Mouse (Mus musculus): ENCODE data around the gene Cacnb3. TPM values are rescaled to one million over a fixed set of nuclear protein-coding genes. Genes with fewer than 3 reads are reported as not detected.

Cacnb3 gene
- polyA plus RNA-seq, 1 experiment from 2014 or later, result 36.6 TPM

DNA sequence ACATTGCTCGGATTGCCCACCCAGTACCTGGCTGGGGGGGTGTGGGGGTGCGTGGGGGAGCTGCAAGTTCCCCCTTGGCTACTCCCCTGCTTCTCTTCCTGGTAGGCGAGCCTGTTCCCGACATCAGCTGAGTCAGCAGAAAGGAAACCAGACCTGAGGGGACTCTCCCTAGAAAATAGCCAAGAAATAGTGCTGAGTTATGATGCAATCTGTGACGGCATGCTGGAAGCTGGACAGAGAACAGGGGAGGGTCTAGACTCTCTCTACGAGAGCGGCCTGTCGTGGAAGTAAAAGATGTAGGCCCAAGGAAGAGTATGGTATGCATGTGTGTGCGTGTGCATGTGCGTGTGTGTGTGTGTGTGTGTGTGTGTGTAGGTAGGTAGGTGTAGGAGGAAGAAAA is 52.5 kb downstream of the Cacnb3 start:
- no peak overlapping the region for H3K9ac ChIP-seq
- peaks cover 36% of the 10 kb centered on the region for H3K27me3 ChIP-seq
- H3K4me3 ChIP-seq (replicated peaks), result no peak overlapping the region
- H3K27ac ChIP-seq, result no peak overlapping the region
- 0 out of 2 replicates have a peak, but pooled peaks cover 2% of the 10 kb centered on the region for H3K4me1 ChIP-seq
- 50% methylated on average over 10 of the region's 10 CpGs for WGBS
- no peak overlapping the region for H3K4me2 ChIP-seq
- H3K36me3 ChIP-seq, result no peaks in the 10 kb centered on the region
- H3K9me3 ChIP-seq (replicated peaks), result no peaks in the 10 kb centered on the region
- no peak for ATAC-seq (replicated peaks; ENCODE audit: low FRiP score)

DNA sequence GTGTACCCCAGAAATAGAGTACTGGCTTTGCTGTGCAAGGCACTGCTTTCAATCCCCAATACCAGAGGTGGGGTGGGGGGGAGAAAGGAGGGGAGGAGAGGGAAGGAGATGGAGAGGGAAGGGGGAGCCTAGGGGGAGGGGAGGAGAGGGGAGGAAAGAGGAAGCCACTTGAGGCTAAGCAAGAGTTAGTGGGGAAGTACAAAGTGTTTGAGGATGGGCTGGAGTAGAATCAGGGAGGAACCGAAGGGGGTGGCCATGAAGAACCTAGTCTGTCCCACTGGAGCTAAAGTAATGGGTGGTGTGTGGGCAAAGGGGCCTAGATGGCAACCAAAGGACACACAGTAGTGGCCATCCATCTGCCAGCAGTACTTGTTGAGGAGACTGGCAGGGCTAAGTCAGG is 53.1 kb downstream of the Cacnb3 start:
- Histone ChIP-seq H3K36me3 (no peaks in the 10 kb centered on the region), H3K4me3 (replicated peaks) (no peak overlapping the region), H3K27me3 (peaks cover 33% of the 10 kb centered on the region), H3K4me1 (0 out of 2 replicates have a peak, but pooled peaks cover 2% of the 10 kb centered on the region), H3K27ac (no peak overlapping the region), H3K9ac (no peak overlapping the region), H3K9me3 (replicated peaks) (no peaks in the 10 kb centered on the region), H3K4me2 (no peak overlapping the region)
- ATAC-seq (replicated peaks; ENCODE audit: low FRiP score), result no peak
- WGBS, result 95% methylated on average over 1 of the region's 1 CpGs

DNA sequence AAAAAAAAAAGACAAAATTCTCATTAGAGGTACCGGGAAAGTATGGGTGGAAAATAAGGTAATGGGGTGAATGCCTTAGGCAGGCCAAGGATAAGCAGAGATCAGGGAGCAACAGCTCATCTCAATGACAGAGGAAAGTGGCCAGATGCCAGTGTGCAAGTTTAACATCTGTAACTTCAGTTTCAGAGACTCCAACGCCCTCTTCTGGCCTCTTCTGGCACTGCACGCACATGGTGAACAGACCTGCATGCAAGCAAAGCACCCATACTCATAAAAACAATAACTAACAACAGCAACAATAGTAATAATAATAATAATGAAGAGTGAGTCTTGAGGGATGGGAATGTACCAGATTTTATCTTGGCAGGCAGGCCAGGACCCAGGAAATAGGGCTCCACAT is 55.3 kb downstream of the Cacnb3 start:
- H3K9ac ChIP-seq, result no peak overlapping the region
- no peaks in the 10 kb centered on the region for H3K9me3 ChIP-seq (replicated peaks)
- peaks cover 21% of the 10 kb centered on the region for H3K27me3 ChIP-seq
- no peak overlapping the region for H3K4me3 ChIP-seq (replicated peaks)
- H3K4me1 ChIP-seq, result peaks cover 2% of the 10 kb centered on the region; the same call in 1 of the 2 replicates
- no peaks in the 10 kb centered on the region for H3K36me3 ChIP-seq
- no peak overlapping the region for H3K27ac ChIP-seq
- H3K4me2 ChIP-seq, result no peak overlapping the region
- ATAC-seq (replicated peaks; ENCODE audit: low FRiP score), result no peak
- WGBS, result 67% methylated on average over 3 of the region's 3 CpGs

DNA sequence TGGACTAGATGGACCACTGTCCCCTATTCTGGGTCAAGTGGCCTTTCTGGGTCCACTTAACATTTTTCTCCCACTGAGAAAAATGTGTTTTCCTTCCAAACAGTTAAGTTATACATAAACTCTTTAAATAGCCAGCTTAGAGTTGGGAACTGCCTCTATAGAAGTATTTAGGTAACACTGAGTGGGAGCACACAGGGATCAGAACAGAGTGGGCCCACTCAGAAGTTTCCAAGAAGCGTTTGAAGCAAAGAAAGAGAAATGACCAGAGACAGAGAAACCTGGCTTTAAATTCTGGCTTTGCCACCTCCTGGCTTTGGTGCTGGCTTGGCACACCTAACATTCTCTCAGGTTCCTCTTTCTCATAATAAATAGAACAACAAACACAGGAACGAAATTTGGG is 59.0 kb downstream of the Cacnb3 start:
- no peak overlapping the region for H3K4me3 ChIP-seq (replicated peaks)
- H3K9me3 ChIP-seq (replicated peaks), result no peaks in the 10 kb centered on the region
- H3K36me3 ChIP-seq, result no peaks in the 10 kb centered on the region
- no peak overlapping the region for H3K4me2 ChIP-seq
- no peak overlapping the region for H3K9ac ChIP-seq
- H3K27ac ChIP-seq, result no peak overlapping the region
- peaks cover 13% of the 10 kb centered on the region for H3K4me1 ChIP-seq
- 90% methylated on average over 2 of the region's 2 CpGs for WGBS
- no peak for ATAC-seq (replicated peaks; ENCODE audit: low FRiP score)
- peaks cover 8% of the 10 kb centered on the region; the same call in 1 of the 2 replicates for H3K27me3 ChIP-seq

DNA sequence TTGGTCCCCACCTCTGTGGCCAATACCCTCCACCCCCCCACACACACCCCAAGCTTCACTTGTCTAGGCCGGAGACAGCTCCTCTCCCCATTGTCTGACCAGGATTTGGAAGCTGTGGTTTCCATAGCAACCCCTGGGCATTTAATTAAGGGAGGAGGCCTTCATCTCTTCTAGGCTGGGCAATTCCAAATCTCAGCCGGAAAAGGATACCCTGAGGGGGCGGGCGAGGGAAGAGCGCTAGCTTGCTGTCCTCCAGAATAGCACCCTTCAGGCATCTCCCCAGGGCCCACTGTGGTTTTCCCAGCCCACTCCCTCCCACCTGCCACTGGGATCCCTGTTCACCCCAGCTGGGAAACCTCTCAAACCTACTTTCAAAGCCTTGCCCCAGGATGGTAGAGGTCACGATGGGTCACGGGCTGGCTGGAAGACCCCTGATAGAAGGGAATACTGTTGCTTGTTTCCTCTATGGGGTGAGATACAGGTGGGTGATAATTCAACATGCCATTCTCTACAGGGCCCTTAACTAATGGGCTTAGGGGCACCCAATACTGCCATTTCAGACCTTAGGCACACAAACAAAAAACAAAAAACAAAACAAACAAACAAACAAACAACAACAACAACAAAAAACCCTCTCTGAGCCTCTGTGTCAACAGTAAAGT is 61.0 kb downstream of the Cacnb3 start:
- Histone ChIP-seq H3K27ac (peak overlapping the region; percentile 52), H3K4me1 (peaks cover 17% of the 10 kb centered on the region), H3K27me3 (peaks cover 8% of the 10 kb centered on the region; the same call in 1 of the 2 replicates), H3K9ac (no peak overlapping the region), H3K9me3 (replicated peaks) (no peaks in the 10 kb centered on the region), H3K36me3 (no peaks in the 10 kb centered on the region), H3K4me3 (replicated peaks) (no peak overlapping the region), H3K4me2 (no peak overlapping the region)
- WGBS, result 34% methylated on average over 7 of the region's 7 CpGs
- no peak for ATAC-seq (replicated peaks; ENCODE audit: low FRiP score)

DNA sequence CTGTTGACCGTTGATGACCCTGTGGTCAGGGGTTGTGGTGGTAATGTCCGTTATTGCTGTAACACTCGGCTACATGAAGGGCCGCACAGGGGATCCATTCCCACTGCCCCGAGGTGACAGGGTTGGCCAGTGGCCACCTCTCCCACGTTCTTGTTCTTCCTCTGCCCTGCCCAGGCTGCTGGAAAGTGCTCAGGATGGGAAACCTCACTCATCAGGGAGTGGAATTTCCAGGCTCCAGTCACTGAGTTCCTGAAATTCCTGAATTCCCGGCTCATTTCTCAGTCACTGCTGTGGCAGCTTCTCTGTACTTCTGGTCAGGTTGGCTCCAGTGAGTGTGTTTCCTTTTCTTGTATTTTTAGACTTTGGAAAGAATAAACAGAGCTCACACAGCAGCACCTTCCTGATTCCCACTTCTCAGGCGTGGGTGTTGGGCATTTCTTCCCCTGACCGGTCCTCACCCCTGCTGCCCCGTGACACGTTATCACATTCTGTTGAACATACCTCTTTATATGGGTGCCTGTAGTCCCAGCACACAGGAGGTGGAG is 61.6 kb downstream of the Cacnb3 start:
- peaks cover 8% of the 10 kb centered on the region; the same call in 1 of the 2 replicates for H3K27me3 ChIP-seq
- H3K9me3 ChIP-seq (replicated peaks), result no peaks in the 10 kb centered on the region
- H3K27ac ChIP-seq, result peak overlapping the region; percentile 52
- H3K4me1 ChIP-seq, result peaks cover 17% of the 10 kb centered on the region
- H3K4me2 ChIP-seq, result no peak overlapping the region
- ATAC-seq (replicated peaks; ENCODE audit: low FRiP score), result 0 out of 2 replicates have a peak, but pooled peaks have one; percentile 41
- H3K36me3 ChIP-seq, result no peaks in the 10 kb centered on the region
- WGBS, result 28% methylated on average over 11 of the region's 11 CpGs
- no peak overlapping the region for H3K4me3 ChIP-seq (replicated peaks)
- no peak overlapping the region for H3K9ac ChIP-seq

Other genes starting within 250 kb of the Cacnb3 start
- not detected in 2 replicates for gene Olfr283, start 249.9 kb upstream of the Cacnb3 start, polyA plus RNA-seq (2015; fragmentation: Nextera tagmentation; extraction: Ambion mirVana)
- not detected in 2 replicates for gene Olfr282, start 199.6 kb upstream of the Cacnb3 start, polyA plus RNA-seq (2015; fragmentation: Nextera tagmentation; extraction: Ambion mirVana)
- gene Olfr281, start 178.3 kb upstream of the Cacnb3 start, polyA plus RNA-seq (2015; fragmentation: Nextera tagmentation; extraction: Ambion mirVana), result not detected in 2 replicates
- not detected in 2 replicates for gene OR5BS1P, start 160.9 kb upstream of the Cacnb3 start, polyA plus RNA-seq (2015; fragmentation: Nextera tagmentation; extraction: Ambion mirVana)
- gene Lalba, start 148.1 kb upstream of the Cacnb3 start, polyA plus RNA-seq (2015; fragmentation: Nextera tagmentation; extraction: Ambion mirVana), result 0.22 TPM in 1 of 2 replicates, not detected in the other
- gene Olfr279, start 138.4 kb upstream of the Cacnb3 start, polyA plus RNA-seq (2015; fragmentation: Nextera tagmentation; extraction: Ambion mirVana), result not detected in 2 replicates
- gene Kansl2, start 96.6 kb upstream of the Cacnb3 start, polyA plus RNA-seq (2015; fragmentation: Nextera tagmentation; extraction: Ambion mirVana), result 115 and 121 TPM in 2 replicates
- gene Ccnt1, start 59.9 kb upstream of the Cacnb3 start, polyA plus RNA-seq (2015; fragmentation: Nextera tagmentation; extraction: Ambion mirVana), result 61.0 and 66.4 TPM in 2 replicates
- 0.76 TPM in 1 of 2 replicates, not detected in the other for gene 4930415O20Rik, start 59.8 kb upstream of the Cacnb3 start, polyA plus RNA-seq (2015; fragmentation: Nextera tagmentation; extraction: Ambion mirVana)
- 23.6 and 25.4 TPM in 2 replicates for gene Adcy6, start 20.8 kb upstream of the Cacnb3 start, polyA plus RNA-seq (2015; fragmentation: Nextera tagmentation; extraction: Ambion mirVana)
- 23.1 and 23.7 TPM in 2 replicates for gene Ddx23, start 32.1 kb downstream of the Cacnb3 start, polyA plus RNA-seq (2015; fragmentation: Nextera tagmentation; extraction: Ambion mirVana)
- gene Rnd1, start 46.6 kb downstream of the Cacnb3 start, polyA plus RNA-seq (2015; fragmentation: Nextera tagmentation; extraction: Ambion mirVana), result 0.62 and 0.99 TPM in 2 replicates
- 0.73 and 1.1 TPM in 2 replicates for gene Ccdc65, start 77.4 kb downstream of the Cacnb3 start, polyA plus RNA-seq (2015; fragmentation: Nextera tagmentation; extraction: Ambion mirVana)
- gene Fkbp11, start 97.4 kb downstream of the Cacnb3 start, polyA plus RNA-seq (2015; fragmentation: Nextera tagmentation; extraction: Ambion mirVana), result 40.3 and 40.5 TPM in 2 replicates
- 51.9 and 55.6 TPM in 2 replicates for gene Arf3, start 132.4 kb downstream of the Cacnb3 start, polyA plus RNA-seq (2015; fragmentation: Nextera tagmentation; extraction: Ambion mirVana)
- 0.12 and 0.31 TPM in 2 replicates for gene Wnt10b, start 147.3 kb downstream of the Cacnb3 start, polyA plus RNA-seq (2015; fragmentation: Nextera tagmentation; extraction: Ambion mirVana)
- 0.06 TPM in 1 of 2 replicates, not detected in the other for gene Wnt1, start 159.0 kb downstream of the Cacnb3 start, polyA plus RNA-seq (2015; fragmentation: Nextera tagmentation; extraction: Ambion mirVana)
- gene Ddn, start 178.7 kb downstream of the Cacnb3 start, polyA plus RNA-seq (2015; fragmentation: Nextera tagmentation; extraction: Ambion mirVana), result 2.9 and 3.2 TPM in 2 replicates
- 98.5 and 100 TPM in 2 replicates for gene Prkag1, start 200.7 kb downstream of the Cacnb3 start, polyA plus RNA-seq (2015; fragmentation: Nextera tagmentation; extraction: Ambion mirVana)
- gene Kmt2d, start 240.4 kb downstream of the Cacnb3 start, polyA plus RNA-seq (2015; fragmentation: Nextera tagmentation; extraction: Ambion mirVana), result 12.3 and 13.3 TPM in 2 replicates